Mouse (Mus musculus): Measurements from ENCODE around the gene Gm28372. TPM values are rescaled to one million over a fixed set of nuclear protein-coding genes. Genes with fewer than 3 reads are reported as not detected.
A peak's percentile ranks its signal among the peaks of the same experiment; 100 is the strongest.

Gm28372 gene
- polyA plus RNA-seq, 1 experiment, result not detected

DNA sequence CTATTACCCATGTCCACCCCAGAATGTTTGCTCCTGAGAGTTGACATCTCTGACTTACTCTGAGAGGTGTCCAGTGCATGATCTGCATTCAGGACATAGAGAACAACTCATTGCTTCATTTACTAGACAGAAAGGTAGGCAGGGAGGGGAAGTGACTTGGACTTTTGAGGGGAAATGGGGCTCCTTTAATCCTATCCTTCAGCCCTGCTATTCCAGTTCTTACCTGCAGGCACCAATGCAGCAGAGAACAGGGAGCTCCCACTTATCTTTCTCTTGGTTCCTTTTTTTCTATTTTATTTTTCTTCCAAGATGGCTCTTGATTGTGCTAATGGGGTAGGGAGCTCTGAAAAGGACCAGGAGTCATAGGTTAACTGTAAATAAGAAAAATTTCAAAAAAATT, 43.4 kb downstream of the Gm28372 start:
- no peak overlapping the region for H3K27ac ChIP-seq (ENCODE audit: insufficient read depth, low read length)
- H3K27me3 ChIP-seq (ENCODE audit: control insufficient read depth, insufficient read depth, low read length), result no peaks in the 10 kb centered on the region
- H3K4me3 ChIP-seq (replicated peaks; ENCODE audit: insufficient read depth, low read depth, low read length), result no peak overlapping the region
- peaks cover 7% of the 10 kb centered on the region for H3K4me1 ChIP-seq (ENCODE audit: control insufficient read depth, insufficient read depth, low read length)
- DNase-seq, result no peak
- no peak for TF ChIP-seq CTCF (IDR thresholded peaks at IDR 0.05; ENCODE audit: borderline replicate concordance, insufficient read depth, low read depth, low read length)
- no peak for TF ChIP-seq POLR2A (IDR thresholded peaks at IDR 0.05; ENCODE audit: borderline replicate concordance, insufficient read depth, low read length)

DNA sequence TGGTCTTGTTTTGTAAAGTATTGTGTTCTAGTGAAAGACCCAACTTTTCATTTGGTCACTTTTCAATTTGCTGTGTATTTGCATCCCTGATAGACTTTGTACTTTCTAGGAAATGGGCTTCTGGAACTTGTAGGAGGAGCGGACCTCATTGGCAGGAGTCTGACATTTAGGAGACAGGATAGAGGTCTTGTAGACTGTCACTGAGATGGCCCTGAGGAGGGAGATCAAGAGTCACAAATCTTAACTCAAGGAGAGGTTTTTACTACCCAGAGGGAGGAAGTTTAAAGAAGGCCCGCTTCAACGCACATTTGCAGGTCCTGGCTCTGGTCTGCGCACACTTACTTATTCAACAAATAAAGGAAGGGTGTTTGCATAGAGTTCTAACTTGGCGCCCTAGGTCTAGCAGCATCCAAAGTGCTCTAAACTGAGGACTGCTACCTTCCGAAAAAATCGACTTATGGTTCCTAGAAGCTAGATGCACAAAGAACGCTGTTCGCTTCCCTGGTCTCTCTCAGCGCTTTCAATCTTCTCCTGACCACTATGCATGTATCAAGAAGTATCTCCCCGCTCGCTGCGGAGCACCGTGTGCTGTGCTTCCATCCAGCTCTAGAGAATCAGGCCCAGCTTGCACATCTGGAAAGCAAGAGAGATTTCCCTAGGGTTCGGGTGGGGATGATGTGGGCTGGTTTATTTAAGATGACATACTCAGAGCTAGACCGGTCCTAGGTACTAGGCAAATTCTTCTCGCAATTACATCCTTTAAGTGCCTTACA, 44.2 kb downstream of the Gm28372 start:
- H3K27ac ChIP-seq (ENCODE audit: insufficient read depth, low read length), result no peak overlapping the region
- 19% methylated on average over 17 of the region's 17 CpGs for WGBS
- H3K4me3 ChIP-seq (replicated peaks; ENCODE audit: insufficient read depth, low read depth, low read length), result peak overlapping the region; percentile 72
- no peak for TF ChIP-seq POLR2A (IDR thresholded peaks at IDR 0.05; ENCODE audit: borderline replicate concordance, insufficient read depth, low read length)
- no peak for TF ChIP-seq CTCF (IDR thresholded peaks at IDR 0.05; ENCODE audit: borderline replicate concordance, insufficient read depth, low read depth, low read length)
- H3K27me3 ChIP-seq (ENCODE audit: control insufficient read depth, insufficient read depth, low read length), result no peaks in the 10 kb centered on the region
- DNase-seq, result no peak
- peaks cover 8% of the 10 kb centered on the region for H3K4me1 ChIP-seq (ENCODE audit: control insufficient read depth, insufficient read depth, low read length)

DNA sequence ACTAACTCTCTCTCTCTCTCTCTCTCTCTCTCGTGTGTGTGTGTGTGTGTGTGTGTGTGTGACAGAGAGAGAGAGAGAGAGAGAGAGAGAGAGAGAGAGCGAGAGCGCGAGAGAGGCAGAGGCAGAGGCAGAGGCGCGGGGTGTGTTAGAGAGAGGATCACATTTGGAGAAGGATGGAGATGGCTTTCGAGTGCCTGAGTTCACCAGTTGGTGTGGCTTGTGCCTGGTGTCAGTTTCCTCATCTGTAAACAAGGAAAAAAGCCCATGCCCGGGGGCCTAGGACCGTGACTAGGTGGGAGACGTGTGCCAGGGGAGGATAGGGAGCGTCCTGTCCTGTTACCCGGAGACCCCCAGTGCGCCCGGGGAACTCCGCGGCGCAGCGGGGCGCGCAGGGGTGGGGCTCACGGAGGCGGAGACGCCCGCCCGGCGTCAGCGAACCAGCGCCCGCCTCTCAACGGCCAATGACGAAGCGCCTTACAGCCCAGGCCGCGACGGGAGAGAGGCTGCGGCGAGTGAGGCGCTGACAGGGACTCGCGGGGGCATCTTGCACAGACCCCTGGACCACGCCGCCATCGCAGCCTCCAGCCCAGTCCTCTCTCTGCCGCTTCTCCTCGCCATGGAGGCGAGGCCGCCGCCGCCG, 44.9 kb downstream of the Gm28372 start, which contains the start of gene Ptpra:
Gene Ptpra (plus strand): TSS at position 485 of the 640 bp plus-strand sequence.
- H3K27me3 ChIP-seq (ENCODE audit: control insufficient read depth, insufficient read depth, low read length), result no peaks in the 10 kb centered on the region
- WGBS, result under 1% methylated on average over 49 of the region's 50 CpGs
- peak within 1 kb of the TSS; percentile 72 for H3K4me3 ChIP-seq (replicated peaks; ENCODE audit: insufficient read depth, low read depth, low read length)
- H3K4me1 ChIP-seq (ENCODE audit: control insufficient read depth, insufficient read depth, low read length), result peaks cover 8% of the 10 kb centered on the region
- DNase-seq, result peak; percentile 90 to 95
- TF ChIP-seq CTCF (IDR thresholded peaks at IDR 0.05; ENCODE audit: borderline replicate concordance, insufficient read depth, low read depth, low read length) (no peak), POLR2A (IDR thresholded peaks at IDR 0.05; ENCODE audit: borderline replicate concordance, insufficient read depth, low read length) (peak; percentile 96)
- peak within 1 kb of the TSS; percentile 86 for H3K27ac ChIP-seq (ENCODE audit: insufficient read depth, low read length)

DNA sequence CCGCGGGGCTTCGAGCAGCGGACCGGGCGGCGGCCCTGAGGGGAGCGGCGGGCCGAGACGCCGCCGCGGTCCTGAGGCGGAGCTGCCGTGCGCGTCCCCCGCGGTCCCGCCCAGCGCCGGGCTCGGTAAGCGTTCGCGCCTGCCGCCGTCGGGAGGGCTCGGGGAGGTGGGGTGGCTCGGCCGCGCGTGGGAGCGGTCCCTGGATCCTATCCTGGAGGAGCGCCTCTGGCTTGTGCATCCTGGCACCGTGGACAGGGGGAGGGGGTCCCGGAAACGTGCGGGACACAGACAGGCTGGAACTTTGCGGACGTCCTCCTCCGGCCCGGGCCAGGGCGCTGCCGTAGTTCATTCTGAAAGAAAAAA, 45.4 kb downstream of the Gm28372 start:
- TF ChIP-seq POLR2A (IDR thresholded peaks at IDR 0.05; ENCODE audit: borderline replicate concordance, insufficient read depth, low read length), result no peak
- no peak for TF ChIP-seq CTCF (IDR thresholded peaks at IDR 0.05; ENCODE audit: borderline replicate concordance, insufficient read depth, low read depth, low read length)
- peaks cover 13% of the 10 kb centered on the region for H3K4me1 ChIP-seq (ENCODE audit: control insufficient read depth, insufficient read depth, low read length)
- no peaks in the 10 kb centered on the region for H3K27me3 ChIP-seq (ENCODE audit: control insufficient read depth, insufficient read depth, low read length)
- peak overlapping the region; percentile 86 for H3K27ac ChIP-seq (ENCODE audit: insufficient read depth, low read length)
- WGBS, result 2% methylated on average over 47 of the region's 47 CpGs
- peak in 1 of 2 experiments; percentile 79 for DNase-seq
- peak overlapping the region; percentile 72 for H3K4me3 ChIP-seq (replicated peaks; ENCODE audit: insufficient read depth, low read depth, low read length)

DNA sequence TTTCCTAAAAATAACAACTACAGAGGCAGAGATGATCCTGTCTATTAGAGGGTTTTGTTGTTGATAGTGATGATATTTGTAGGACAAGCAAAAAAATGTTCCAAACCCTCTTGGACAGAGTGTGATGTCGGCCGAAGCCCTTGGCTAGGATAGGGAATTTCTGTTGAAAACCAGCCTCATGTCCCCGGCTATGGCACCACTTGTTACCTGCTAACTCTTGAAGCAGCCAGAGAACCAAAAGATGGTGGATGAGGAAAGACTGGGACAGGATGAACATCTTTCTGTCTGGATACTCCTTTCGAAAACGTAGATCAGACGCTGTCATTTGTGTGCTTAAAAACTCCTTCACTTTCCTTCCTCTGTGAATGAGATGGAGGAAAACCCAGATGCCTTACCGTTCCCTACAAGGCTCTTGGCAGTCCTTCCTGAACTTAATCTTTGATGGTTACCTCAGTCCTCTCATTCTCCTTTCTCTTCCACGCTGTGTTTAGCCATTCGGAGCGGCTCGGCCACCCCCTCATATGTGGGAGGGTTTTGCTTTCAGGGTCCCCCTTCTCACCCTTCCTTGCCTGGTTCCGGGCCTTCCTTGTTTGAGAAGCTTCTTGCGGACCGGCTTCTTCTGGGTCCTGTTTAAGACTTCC, 46.2 kb downstream of the Gm28372 start:
- TF ChIP-seq CTCF (IDR thresholded peaks at IDR 0.05; ENCODE audit: borderline replicate concordance, insufficient read depth, low read depth, low read length) (no peak), POLR2A (IDR thresholded peaks at IDR 0.05; ENCODE audit: borderline replicate concordance, insufficient read depth, low read length) (no peak)
- Histone ChIP-seq H3K27me3 (ENCODE audit: control insufficient read depth, insufficient read depth, low read length) (no peaks in the 10 kb centered on the region), H3K4me1 (ENCODE audit: control insufficient read depth, insufficient read depth, low read length) (peaks cover 13% of the 10 kb centered on the region), H3K27ac (ENCODE audit: insufficient read depth, low read length) (no peak overlapping the region), H3K4me3 (replicated peaks; ENCODE audit: insufficient read depth, low read depth, low read length) (peak overlapping the region; percentile 72)
- WGBS, result 26% methylated on average over 14 of the region's 14 CpGs
- no peak for DNase-seq

DNA sequence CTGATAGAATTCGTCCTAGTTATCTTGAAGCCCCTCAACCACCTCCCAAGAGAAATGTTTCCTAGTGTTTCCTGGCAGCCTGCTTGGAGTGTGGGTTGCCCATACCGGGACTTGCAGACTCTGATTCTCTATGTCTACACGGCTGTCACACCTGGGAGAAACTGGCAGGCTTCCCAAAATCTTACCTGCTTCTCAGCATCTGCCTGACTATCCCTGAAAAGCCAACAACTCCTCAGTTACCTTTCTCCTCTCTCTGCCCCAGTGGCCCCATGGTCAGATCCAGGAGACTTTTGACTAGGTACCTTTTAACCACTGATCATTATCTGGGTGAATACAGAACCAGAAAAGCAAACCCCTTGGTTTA, 46.7 kb downstream of the Gm28372 start:
- no peak for TF ChIP-seq CTCF (IDR thresholded peaks at IDR 0.05; ENCODE audit: borderline replicate concordance, insufficient read depth, low read depth, low read length)
- TF ChIP-seq POLR2A (IDR thresholded peaks at IDR 0.05; ENCODE audit: borderline replicate concordance, insufficient read depth, low read length), result no peak
- Histone ChIP-seq H3K4me3 (replicated peaks; ENCODE audit: insufficient read depth, low read depth, low read length) (peak overlapping the region; percentile 72), H3K27me3 (ENCODE audit: control insufficient read depth, insufficient read depth, low read length) (no peaks in the 10 kb centered on the region), H3K27ac (ENCODE audit: insufficient read depth, low read length) (no peak overlapping the region), H3K4me1 (ENCODE audit: control insufficient read depth, insufficient read depth, low read length) (peaks cover 13% of the 10 kb centered on the region)
- peak in 1 of 2 experiments; percentile 23 for DNase-seq
- WGBS, result 9% methylated on average over 3 of the region's 3 CpGs

DNA sequence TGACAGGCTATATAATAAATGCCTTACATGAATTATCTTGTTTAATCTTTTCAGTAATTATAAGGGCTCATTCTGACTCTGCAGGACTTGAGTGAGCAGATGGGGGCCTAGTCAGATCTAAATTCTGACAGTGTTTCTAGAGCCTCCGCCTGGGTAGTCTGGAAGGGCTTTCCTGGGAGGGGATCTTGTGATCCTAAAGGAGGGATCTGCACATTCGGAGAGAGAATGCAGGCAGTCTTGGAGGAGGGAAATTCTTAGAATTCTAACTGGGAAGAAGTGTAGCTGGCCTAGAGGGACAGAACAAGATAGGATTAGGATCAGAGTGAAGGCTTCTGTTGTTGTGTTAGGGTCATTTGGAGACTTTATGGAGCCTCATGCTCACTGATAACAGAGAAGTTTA, 47.2 kb downstream of the Gm28372 start:
- H3K27me3 ChIP-seq (ENCODE audit: control insufficient read depth, insufficient read depth, low read length), result no peaks in the 10 kb centered on the region
- H3K27ac ChIP-seq (ENCODE audit: insufficient read depth, low read length), result no peak overlapping the region
- TF ChIP-seq CTCF (IDR thresholded peaks at IDR 0.05; ENCODE audit: borderline replicate concordance, insufficient read depth, low read depth, low read length) (no peak), POLR2A (IDR thresholded peaks at IDR 0.05; ENCODE audit: borderline replicate concordance, insufficient read depth, low read length) (no peak)
- DNase-seq, result no peak
- no peak overlapping the region for H3K4me3 ChIP-seq (replicated peaks; ENCODE audit: insufficient read depth, low read depth, low read length)
- peaks cover 13% of the 10 kb centered on the region for H3K4me1 ChIP-seq (ENCODE audit: control insufficient read depth, insufficient read depth, low read length)
- WGBS, result 23% methylated on average over 2 of the region's 2 CpGs

Data from cerebellum, adult 2 months (tissue).